Mouse (Mus musculus) embryo, embryonic 10 days (tissue): Measurements from ENCODE around the gene Slc25a47.
A peak's percentile ranks its signal among the peaks of the same experiment; 100 is the strongest.

Experiments
- DNase-seq: peaks from one replicate; pipeline ENCODE4 v3.0.0-alpha.2; 2015; ENCODE audit warnings: low spot score

Gene Slc25a47

GRCm38 (mm10) chr12:108857589-108858184, 21.8 kb downstream of the Slc25a47 start:
- DNase-seq = no peak

- DNase-seq = no peak
These were observed 22.6 kb downstream of the Slc25a47 start for GRCm38 (mm10) chr12:108858486-108858885.

- DNase-seq = no peak
These were observed 29.2 kb downstream of the Slc25a47 start for GRCm38 (mm10) chr12:108865007-108865494.

- peak; percentile 31 for DNase-seq
These were observed 33.7 kb downstream of the Slc25a47 start for GRCm38 (mm10) chr12:108869575-108869974.

GRCm38 (mm10) chr12:108873122-108873521, 37.3 kb downstream of the Slc25a47 start:
- no peak for DNase-seq

GRCm38 (mm10) chr12:108879138-108879537, 43.3 kb downstream of the Slc25a47 start:
- no peak for DNase-seq

GRCm38 (mm10) chr12:108880606-108881005, 44.8 kb downstream of the Slc25a47 start:
- DNase-seq = no peak

GRCm38 (mm10) chr12:108881192-108881591, 45.3 kb downstream of the Slc25a47 start:
- DNase-seq = no peak

- DNase-seq = no peak
These were observed 46.9 kb downstream of the Slc25a47 start for GRCm38 (mm10) chr12:108882776-108883175.

GRCm38 (mm10) chr12:108885906-108886305, 50.1 kb downstream of the Slc25a47 start:
- DNase-seq = no peak

GRCm38 (mm10) chr12:108887077-108887476, 51.2 kb downstream of the Slc25a47 start:
- no peak for DNase-seq

- DNase-seq = no peak
These were observed 52.8 kb downstream of the Slc25a47 start for GRCm38 (mm10) chr12:108888632-108889031.

GRCm38 (mm10) chr12:108892989-108893714, 57.3 kb downstream of the Slc25a47 start, which contains the start of gene Wdr25:
Gene Wdr25, plus strand, starts transcription at chr12:108893631.
- DNase-seq = no peak

GRCm38 (mm10) chr12:108893715-108894431, 58.0 kb downstream of the Slc25a47 start, which contains the start of gene Wars:
Gene Wars, minus strand, starts transcription at chr12:108894174.
- DNase-seq = peak; percentile 98

- no peak for DNase-seq
These were observed 58.6 kb downstream of the Slc25a47 start for GRCm38 (mm10) chr12:108894432-108894816.

GRCm38 (mm10) chr12:108896006-108896405, 60.2 kb downstream of the Slc25a47 start:
- DNase-seq = no peak

GRCm38 (mm10) chr12:108901346-108901745, 65.5 kb downstream of the Slc25a47 start:
- no peak for DNase-seq

GRCm38 (mm10) chr12:108902940-108903339, 67.1 kb downstream of the Slc25a47 start:
- peak; percentile 77 for DNase-seq

GRCm38 (mm10) chr12:108903600-108904275, 67.9 kb downstream of the Slc25a47 start:
- peak; percentile 68 for DNase-seq

- no peak for DNase-seq
These were observed 68.4 kb downstream of the Slc25a47 start for GRCm38 (mm10) chr12:108904276-108904653.

GRCm38 (mm10) chr12:108905620-108906302, 69.9 kb downstream of the Slc25a47 start:
- DNase-seq = no peak
